Mouse (Mus musculus): ENCODE results near the gene Htr2a.

Htr2a gene

DNA sequence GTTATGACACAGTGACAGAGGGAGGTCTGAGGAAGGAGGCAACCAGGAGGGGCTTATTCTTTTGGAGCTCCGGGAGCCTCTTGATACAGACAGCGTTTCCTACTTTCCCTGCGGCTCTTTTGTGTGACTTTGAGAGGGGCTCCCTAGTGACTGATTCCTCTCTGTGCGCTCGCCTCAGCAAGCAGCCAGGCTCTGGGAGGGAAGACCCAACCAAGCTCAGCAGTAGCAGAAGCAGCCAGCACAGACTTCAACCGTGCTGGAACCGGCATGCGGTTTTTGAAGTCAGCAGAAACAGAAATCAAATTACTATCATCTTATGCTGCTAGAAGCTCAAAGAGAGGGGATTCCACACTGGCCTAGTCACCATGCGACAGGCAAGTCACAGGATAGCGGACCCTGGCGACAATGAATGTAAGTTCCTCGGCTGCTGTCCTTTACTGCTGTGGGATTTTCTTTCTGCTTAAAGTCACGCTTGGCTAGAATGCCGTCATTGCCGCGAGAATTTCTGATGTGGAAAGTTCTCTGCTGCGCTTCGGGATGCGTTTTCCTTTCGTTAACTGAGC is at the start of gene Htr2a:
Htr2a (plus strand) TSS at position 22 of the 563 bp plus-strand sequence.
- peak; percentile 61 for DNase-seq (ENCODE audit: low spot score)

DNA sequence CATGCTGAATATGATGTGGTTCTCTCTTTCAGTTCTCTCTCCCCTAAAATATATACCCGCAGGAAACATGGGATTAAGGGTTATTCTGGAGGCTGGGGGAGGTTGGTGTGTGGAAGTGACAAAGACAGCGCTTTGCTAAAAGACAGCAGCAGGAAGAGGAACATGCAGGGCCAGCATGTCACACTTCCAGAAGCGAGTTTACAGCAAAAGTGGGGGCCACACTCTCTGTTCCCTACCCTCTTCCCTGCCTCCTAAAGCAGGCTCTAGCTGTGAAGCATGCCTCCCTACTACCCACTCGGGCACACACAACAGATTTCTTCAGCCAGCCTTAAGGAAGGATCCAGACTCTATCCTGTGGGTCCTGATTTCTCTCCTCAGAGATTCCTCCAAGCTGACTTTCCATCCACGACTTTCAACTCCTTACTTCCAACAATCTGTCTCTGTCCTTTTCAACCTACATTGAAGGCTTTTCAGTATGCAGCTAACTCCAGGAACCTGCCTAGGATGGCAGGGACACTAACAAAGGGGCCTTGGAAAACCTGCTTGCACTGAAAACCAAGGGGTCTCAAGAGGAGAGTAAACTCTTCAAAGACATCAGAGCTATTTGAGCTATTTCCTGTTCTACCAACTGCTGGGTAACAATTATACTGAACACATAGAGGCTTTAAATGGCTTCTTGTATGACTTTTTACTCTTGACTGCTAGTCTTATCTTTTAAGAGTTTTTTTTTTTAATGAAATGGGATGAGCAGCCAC is 39.1 kb upstream of the Htr2a start:
- DNase-seq (ENCODE audit: low spot score): peak; percentile 2

DNA sequence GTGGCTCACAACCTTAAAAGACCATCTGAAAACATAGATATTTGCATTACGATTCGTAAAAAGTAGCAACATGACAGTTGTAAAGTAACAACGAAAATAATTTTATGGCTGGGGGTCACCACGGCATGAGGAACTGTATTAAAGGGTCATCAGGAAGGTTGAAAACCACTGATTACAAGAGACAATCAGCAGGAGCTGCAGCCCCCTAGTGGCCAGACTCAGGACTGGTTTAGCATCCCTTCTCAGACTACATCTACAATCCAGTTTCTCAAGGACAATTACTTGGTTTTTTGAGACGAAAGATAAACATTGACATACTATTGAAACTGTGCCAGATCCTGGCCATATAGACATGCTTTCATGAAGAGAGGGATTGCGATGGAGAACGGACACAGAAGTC is 38.1 kb upstream of the Htr2a start:
- peak; percentile 72 for DNase-seq (ENCODE audit: low spot score)

DNA sequence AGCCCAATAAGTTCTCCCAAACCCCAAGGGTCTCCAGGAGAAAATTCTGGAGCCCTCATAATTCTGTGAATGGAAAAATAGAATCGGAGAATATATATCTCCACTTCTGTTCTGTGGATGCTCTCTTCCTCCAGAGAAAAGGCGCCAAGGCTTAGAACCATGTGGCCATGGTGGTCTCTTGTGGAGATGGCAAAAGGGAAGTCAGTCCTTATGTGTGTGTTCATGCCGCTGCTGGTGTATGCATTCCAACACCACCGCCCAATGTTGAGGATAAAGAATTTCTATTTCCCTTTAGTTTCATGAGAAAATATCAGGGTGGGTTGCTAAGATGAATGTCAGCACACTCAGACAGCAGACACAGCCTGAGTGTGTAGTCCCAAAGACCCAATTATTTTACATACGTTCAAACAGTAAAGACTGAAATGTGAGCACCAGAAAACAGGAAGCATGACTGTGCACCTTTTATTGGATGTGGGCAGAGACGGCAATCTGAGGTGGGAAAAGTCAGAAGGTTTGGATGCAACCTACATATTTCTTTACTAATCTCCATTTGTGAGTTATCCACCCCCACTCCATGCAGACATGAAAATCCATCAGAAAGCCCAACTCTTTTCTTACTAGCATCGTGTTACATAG is 37.4 kb upstream of the Htr2a start:
- DNase-seq (ENCODE audit: low spot score): no peak

DNA sequence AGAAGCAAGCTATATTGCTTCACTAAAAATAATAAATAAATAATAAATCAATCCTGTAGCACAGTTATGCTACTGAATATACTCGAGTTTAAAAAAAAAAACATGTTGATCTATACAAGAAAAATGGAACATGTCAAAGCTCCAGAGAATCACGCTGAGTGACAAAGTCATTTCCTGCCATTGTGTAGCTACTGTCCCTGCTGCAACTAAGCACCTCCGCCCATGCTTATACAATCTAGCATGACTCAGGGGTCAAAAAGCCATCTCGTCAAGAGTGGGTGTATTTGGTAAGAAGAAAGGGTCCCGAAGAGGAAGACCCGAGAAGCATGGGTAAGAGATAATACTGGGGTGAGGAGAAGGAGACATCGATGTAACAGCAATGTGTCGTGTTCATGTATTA is 29.3 kb upstream of the Htr2a start:
- peak; percentile 4 for DNase-seq (ENCODE audit: low spot score)

DNA sequence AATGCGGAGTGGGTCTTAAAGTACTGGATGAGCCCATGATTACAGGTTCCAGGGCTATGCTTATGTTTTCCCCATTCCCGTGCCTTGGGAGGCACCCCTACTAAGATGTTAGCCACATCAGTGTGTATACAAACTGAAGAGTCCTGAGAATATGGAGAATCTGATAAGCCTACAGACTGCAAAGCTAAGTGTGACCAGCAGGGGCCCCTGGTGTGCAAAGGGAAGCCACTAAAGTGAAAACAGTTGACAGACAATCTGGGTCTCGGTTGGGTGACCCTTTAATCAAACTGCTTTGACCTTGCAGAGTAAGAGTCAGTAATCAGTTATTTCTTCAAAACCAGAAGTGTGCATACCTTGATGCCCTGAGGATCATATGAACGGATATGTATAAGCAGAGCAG is 21.8 kb upstream of the Htr2a start:
- peak; percentile 32 for DNase-seq (ENCODE audit: low spot score)

DNA sequence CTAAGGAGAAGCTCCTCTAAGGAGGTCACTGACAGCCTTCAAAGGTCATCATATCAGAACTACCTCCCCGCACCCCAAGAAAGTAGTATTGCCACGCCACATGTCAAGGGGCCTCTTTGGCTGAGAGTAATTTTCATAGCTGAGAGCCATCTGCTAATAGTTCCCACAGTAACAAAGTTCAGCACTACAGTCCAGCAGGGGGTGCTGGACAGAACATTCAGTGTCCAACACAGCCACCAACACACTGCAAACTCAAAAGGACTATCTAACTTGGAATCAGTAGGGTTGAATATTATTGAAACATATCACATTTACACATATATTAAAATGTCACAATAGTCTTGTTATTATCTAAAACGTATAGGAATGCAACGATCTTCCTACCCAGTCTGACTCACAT is 2.6 kb upstream of the Htr2a start:
- DNase-seq (ENCODE audit: low spot score): peak; percentile 21

DNA sequence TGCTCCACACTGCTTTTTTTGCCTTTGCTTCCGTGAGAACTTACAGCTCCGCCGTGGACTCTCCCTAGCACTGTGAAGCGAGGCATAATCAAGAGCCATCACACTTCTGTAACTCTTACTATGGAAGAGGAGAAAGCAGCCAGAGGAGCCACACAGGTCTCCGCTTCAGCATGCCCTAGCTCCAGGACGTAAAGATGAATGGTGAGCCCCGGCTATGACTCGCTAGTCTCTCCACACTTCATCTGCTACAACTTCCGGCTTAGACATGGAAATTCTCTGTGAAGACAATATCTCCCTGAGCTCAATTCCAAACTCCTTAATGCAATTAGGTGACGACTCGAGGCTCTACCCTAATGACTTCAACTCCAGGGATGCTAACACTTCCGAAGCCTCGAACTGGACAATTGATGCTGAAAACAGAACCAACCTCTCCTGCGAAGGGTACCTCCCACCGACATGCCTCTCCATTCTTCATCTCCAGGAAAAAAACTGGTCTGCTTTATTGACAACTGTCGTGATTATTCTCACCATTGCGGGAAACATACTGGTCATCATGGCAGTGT is 1.1 kb downstream of the Htr2a start:
- peak; percentile 40 for DNase-seq (ENCODE audit: low spot score)

DNA sequence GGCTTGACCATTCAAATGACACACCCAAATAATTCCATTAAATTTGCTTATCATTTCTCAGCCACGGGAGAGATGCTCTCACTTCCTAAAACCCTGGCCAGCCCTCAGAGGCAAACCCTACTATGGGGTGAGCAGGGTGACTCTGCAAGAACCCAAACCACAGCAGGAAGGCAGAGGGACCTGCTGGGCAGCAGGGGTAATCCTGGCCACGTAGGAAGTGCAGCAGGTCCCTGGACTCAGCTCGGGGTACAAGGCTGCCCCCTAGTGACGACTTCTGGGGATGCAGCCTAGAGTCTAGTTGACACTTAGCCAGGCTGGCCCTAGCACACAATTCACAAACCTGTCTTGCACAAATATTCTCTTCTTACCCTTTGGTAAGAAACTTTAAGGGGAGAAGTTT is 2.7 kb downstream of the Htr2a start:
- peak; percentile 91 for DNase-seq (ENCODE audit: low spot score)

DNA sequence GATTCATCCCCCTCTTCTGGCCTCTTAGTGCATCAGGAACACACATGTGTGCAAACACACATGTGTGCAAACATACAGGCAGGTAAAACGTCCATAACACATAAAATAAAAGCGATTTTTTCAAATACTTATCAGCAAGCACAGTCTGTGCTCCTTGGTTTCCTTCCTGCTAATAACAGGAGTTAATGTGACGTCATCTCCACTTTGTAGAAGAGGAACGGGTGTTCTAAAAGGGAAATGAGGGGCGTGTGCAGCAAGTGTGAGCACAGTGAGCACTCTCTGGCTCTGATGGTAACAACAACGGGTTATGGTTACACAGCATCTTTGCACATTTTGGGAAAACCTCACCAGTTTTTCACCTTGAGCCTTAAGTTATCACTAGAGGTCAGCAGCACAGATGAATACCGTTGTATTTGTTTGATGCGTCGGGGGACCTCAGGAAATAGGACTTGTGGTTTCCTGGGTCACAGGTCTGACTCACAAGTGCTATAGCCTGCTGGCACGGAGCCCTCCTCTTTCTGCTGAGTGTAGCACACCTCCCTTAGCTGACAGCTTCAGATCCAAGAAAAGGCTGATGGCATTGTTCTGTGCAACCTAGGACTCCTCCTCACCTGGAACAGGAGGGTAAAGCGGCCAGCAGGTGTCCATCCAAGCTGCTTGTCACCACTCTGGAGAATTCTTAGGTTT is 5.6 kb downstream of the Htr2a start:
- no peak for DNase-seq (ENCODE audit: low spot score)

DNA sequence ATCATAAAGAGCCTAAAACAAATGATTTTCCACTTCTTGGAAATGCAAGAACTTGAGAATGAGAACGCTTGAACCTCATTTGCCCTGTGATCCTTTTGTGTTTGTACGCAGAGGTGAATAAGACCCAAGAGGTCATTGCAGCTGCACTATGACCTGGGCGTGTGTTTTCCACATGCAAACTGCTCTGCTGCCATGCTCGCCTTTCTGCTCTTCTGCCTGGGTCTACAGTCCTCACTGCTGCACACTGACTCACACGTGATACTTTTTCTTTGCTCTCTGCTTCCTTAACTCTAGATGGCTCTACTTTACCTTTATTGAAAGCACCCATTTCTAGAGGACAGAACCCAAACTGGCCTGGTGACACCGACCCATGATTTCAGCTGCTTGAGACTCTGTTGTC is 9.4 kb downstream of the Htr2a start:
- DNase-seq (ENCODE audit: low spot score): no peak

DNA sequence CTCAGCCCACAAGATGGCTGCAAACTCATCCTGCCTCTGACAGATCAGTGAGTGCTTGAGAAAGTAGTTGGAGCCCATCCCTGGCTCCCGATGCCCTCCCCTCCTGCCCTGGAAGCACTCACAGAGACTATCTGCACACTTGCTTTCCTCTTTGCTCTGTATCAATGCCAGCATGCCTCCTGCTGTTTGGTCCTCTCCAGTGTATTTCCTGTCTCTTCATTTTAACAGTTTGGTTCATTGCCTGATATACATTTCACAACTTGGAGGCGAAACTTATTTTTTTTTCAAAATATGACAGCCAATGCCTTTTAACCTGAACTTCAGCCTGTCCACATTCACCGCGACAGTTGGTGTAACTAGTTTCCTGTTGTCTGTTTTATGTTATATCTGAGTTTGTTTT is 11.0 kb downstream of the Htr2a start:
- DNase-seq (ENCODE audit: low spot score): no peak

DNA sequence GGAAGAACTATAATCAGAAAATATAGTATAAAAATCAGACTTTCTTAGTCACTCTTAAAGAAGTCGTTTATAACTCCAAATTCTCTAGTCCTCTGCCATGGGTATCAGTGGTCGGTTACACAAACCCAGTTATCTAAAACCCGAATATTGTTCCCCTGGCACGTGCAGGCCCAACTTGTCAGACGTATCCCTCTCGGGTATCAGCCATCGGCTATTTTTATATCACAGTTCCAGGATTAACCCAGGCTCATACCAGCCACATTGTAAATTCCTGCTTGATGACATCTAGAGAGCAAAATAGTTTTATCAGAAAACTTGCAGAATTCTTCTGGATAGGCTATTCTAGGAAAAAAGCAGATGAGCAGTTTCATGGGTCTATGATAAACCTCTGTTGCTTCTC is 16.6 kb downstream of the Htr2a start:
- no peak for DNase-seq (ENCODE audit: low spot score)

DNA sequence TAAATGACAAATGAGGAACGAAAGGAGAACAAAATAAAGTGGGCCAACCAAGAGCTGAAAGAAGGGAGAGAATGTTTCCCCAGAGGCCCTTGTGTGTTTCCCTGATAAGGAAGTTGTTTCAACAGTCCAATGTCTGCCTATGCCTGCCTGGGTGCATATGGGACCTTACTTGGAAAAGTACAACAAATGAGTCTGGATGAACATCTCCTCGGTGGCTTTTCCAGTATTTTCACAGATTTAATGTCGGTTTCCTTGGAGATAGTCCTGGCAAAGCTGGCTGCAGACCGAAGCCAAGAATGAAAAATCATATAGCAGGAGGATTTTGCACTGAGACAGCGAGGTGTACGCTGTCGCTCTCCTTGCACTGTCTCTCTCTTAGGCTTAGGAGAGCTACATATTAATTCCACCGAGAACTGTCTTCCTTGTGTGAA is 18.8 kb downstream of the Htr2a start:
- DNase-seq (ENCODE audit: low spot score): no peak

DNA sequence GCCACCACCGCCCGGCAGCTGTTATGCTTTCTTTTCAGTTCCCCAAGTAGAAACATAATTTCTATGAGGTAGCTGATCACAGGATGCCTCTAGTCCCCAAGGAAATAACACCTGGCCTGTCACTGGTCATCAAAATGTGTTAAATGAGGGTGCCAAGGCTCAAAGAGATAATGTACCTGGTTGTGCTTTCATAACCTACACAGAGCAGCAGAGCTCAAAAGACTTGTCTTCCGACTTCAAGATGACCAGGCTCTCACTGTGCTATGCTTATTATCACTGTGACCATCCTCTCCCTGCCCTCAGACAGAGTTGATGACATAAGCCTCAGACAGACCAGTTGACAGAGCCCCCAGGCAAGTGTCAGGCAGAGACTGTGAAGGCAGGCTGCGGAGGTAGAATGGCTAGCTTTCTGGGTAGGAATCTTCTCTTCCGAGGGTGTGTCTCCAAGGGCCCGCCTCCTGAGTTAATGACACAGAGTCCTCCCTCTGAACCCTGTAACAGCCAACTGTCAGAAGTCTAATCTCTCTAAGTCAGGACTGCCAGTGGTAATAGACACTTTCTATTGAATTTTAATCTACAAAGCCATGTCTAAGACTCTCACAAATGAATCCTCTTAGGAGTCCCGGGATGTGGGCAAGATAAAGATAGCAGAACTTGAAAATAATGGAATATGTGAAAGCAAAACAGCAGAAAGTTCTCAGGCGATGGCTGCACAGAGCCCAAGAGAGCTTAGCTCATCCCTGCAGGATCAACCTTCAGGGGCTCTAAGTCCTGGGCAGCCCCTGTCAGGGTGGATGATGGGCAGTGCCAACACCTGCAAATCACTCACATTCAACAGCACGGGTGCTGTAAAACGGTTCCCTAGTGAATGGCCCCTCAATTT is 31.7 kb downstream of the Htr2a start:
- no peak for DNase-seq (ENCODE audit: low spot score)

DNA sequence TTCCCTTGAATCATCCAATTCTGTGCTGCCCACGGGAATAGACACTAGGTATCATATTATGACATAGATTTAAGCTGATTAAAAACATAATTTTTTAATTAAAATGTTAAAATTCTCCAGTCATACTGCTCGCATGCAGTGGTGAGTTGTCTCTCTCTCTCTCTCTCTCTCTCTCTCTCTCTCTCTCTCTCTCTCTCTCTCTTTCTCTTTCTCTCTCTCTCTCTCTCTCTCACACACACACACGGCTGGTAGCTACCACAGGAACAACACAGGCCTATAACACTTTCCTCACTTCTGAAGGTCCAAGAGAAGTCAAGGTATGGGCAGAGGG is 32.3 kb downstream of the Htr2a start:
- no peak for DNase-seq (ENCODE audit: low spot score)

DNA sequence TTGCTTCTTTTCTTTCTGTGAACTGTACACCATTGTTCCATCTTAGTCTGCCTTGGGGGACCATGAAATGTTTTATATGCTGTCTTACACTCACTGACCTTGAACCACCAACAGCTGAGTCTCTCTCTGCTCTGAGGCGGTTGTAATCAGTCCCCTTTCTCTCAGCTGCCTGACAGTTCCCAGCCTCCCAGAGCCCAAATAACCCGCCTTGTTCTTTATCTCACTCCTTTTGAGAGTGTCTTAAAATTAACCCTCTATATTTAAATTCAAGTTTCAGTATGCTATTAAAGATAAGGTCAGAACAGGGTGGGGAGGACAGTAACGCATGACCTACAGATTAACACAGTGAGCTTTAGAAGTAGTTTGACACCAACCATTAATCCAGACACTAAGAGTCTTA is 32.9 kb downstream of the Htr2a start:
- DNase-seq (ENCODE audit: low spot score): no peak

DNA sequence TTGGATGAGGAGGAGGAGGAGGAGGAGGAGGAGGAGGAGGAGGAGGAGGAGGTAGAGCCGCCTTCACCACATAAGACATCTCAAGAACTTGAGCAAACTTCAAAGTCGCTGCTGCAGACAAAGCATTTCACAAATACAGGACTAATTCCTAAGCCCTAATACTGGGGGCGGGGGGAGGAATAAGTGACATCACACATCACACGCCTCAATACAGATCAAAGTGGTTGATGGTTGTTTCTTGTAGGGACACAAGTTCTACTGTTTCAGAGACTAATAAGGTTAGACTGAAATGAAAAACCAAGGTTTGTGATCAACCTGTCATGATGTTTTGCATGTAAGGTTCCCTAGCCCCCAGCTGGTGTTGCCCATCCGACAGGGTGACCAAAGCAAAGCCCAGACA is 39.2 kb downstream of the Htr2a start:
- DNase-seq (ENCODE audit: low spot score): no peak

DNA sequence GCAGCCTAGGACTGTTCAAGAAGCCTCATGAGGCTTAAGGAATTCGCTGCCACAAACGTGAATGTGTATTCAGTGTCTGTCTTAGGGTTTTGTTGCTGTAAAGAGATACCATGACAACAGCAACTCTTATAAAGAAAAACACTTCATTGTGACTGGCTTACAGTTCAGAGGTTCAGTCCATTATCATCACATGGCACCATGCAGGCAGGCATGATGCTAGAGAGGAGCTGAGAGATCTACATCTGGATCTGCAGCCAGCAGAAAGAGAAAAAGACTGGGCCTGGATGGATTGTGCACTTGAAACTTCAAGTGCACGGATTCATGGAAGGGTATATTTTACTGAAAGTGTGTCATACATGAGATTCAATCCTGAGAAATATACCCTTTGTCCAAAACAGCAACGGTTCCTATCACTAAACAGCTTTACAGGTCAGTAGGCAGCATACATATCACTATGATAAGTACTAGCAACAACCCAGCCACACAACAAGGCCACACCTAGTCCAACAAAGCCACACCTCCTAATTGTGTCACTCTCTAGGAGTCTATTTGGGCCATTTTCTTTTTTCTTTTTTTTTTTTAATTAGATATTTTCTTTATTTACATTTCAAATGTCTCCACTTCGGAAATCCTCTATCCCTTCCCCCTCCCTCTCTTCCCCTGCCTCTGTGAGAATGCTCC is 43.8 kb downstream of the Htr2a start:
- DNase-seq (ENCODE audit: low spot score): no peak

DNA sequence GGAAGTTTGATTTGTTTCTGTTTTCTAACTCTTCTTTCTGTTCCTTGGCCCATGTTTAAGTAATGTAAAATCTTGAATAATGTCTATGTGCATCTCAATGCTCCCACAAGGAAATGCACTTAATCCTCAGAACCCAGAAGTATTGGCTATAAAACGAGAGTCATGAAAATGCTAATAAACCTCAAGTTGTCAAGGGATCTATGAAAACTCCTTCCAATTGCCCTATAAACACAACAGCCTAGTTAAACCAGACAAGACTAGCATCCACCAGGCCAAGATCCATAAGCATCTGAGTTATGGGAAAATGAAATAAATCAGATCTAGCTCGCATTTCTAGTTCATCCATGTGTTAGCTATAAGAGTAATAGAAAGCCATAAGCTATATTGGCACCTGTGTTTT is 51.3 kb downstream of the Htr2a start:
- no peak for DNase-seq (ENCODE audit: low spot score)

DNA sequence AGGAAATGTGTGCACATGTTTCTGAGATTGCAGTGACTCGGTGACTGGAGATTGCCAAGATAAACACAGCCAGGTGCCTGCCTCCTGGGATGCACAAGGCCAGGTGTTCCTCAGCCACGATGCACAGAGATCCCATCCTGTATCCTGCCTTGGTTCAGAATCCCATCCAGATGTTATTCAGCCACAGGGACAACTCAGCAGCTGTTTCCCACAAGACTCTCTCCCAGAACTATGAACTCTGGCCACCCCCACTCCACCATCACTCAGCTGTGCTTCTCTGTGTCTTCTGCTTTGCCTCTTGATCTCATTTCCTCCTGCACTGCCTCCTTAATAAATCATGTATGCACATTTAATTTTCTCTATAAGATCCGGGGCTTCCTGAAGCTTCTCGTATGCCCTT is 56.1 kb downstream of the Htr2a start:
- peak; percentile 4 for DNase-seq (ENCODE audit: low spot score)
